Mouse (Mus musculus): ENCODE data around the gene Calr.

GRCm38 (mm10) chr8:84895963-84896362, 49.2 kb upstream of the Calr start:
- TF ChIP-seq POLR2A (IDR thresholded peaks at IDR 0.05; ENCODE audit: insufficient read depth, low read depth, low read length) (no peak), CTCF (IDR thresholded peaks at IDR 0.05; ENCODE audit: insufficient read depth, low read depth, low read length) (no peak)

Data from olfactory bulb, adult 2 months (tissue).